Mouse (Mus musculus): ENCODE measurements at regions not wholly inside any gene's neighbourhood (a gene's known extent, or its start where the extent isn't known, plus 50 kb on each side); places are given as distances from the start of the nearest gene placed in this dataset.
A peak's percentile ranks its signal among the peaks of the same experiment; 100 is the strongest.

DNA sequence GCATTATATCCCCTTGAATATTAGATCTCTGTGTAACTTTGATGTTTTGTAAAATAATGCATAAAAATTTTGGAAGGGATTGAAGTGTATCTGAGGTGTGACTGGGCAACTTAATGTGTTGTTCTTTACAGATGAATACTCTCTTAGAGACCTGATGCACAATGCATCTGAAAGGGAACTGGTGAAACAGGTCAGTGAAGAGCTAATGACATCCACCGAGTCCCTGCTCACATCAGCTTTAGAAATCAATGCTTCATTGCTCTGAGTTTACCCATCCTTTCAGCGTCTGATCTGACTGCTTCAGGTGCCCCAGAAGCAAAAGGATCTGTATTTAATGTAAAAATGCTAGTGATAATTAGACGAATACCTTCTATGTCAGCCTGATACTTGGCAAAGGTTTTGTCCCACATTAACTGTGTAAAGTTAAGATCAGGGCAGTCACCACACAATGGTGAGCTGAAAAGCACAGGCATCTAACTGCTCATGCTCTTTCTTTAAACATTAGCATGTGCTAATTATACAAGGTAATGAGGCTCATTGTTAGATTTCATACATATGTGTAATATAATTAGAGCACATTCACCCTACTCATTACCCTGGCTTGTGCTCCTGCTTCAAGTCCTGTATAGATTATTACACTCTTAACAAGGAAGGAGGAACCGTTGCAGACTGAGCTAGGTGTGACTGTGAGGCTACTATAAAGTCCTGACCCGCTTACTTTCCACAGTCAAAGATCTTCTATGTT, 204.6 kb upstream of the Tlr4 start:
- DNase-seq, result no peak
- intact Hi-C loops (cut with DNase I), result no loop called here

DNA sequence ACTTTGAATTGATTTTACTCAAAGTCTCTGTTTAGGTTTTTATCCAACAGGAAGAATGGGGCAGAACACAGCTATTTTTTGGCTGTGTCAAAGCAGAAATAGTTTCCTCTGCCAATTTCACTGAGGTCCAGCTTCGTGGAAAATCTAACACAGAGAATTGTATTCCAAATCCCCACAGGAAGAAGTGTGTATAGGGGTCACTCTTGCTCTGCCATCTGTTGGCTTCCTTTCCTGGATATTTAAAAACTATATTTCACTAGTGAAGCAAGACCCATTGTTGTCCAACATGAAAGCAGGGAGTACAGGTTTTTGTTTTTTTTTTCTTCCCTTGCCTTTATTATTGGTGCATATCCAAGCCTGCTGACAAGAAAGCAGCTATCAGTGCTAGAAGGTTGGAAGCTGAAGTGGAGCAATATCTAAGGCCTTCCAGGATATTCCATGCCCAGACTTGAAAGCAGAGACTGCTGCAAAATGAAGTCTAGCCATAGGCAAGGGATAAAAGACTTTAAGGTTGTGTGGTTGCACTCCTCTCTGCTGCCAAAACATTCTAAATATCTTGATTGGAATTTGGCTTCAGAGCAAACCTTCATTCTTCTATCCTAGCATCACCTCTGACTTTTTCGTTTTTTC, 208.5 kb upstream of the Tlr4 start:
- DNase-seq, result no peak

DNA sequence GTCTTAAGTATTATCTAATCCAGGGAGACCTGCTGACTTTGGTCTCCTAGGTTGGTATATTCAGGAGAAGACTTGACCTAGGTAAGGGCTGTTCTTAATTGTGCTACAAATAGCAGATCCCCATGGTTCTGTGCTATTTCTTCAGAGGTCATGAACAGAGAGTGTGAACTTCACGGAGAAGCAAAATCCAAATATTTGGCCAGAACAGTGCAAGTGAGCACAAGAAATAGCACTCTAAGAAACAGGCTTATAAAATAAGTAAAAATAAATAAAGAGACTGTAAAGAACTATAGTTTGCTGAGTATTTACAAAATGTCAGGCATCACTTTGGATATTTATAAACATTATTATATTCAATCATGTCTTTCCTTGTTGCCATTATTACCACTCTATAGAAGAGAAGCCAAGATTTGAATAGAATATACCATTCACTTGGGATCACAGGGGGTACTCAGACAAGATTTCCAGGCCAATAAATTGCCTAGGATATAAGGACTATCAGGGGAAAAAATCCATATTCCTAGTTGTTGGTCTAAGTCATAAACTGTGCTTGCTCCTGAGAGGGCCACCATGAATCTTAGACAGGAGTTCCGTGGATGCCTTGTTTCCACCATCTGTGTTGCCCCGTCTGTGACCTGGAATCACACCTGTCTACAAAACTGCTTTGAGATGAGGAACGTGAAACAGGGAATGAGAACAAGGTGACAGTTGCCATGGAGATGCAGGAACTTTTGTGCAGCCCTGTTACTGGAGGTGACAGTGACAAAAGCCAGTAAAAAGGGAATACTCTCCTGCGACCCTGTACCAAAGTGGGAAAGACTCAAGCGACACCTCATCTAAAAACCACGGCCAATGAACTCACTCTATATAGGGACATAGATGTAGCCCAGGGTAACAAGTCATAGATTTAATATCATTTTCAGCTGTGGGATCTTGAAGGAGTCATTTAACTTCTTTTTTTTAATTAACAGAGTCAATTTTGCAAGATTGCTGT, 209.3 kb upstream of the Tlr4 start:
- intact Hi-C loops (cut with DNase I), result no loop called here
- DNase-seq, result no peak

More for the DNA sequence above, 208.5 kb upstream of the Tlr4 start:
- intact Hi-C loops (cut with DNase I), result no loop called here

DNA sequence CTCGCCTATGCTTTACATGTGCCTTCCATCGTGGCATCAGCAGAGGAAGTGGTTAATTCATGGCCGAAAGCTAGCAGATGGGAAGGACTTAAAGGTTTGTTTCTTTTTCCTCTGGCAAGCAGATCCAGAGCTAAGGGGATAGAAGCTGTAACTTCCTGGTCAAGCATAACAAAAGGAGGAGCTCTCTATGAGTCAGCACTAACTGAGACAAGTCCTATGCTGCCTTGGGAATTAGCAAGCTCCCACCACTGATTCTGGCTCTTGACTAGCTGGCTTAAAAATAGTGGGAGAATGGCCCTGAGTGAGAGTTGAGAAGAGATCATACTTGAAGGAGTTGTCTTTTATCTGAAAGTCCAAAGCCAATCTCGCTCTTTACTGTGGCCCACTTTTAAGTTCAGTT, 210.3 kb upstream of the Tlr4 start:
- intact Hi-C loops (cut with DNase I), result no loop called here

DNA sequence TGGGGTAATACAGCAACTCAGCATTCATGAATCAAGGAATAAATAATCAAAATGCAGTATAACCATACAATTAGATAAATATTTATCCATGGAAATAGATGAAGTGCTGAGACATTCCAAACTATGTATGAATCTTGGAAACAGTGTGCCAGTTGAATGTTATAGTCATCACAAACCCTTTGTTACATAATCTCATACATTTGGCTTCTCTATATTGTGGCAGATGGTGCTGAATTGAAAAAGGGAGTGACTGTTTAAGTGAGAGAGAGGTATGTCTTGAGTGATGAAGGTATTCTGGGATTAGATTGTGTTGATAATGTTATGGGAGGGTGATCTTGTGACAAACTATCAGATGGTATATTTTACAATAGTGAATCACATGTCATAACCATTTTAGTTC, 200.4 kb upstream of the Astn2 start:
- intact Hi-C loops (cut with DNase I), result no loop called here
- no peak for DNase-seq

More for the DNA sequence above, 210.3 kb upstream of the Tlr4 start:
- no peak for DNase-seq

DNA sequence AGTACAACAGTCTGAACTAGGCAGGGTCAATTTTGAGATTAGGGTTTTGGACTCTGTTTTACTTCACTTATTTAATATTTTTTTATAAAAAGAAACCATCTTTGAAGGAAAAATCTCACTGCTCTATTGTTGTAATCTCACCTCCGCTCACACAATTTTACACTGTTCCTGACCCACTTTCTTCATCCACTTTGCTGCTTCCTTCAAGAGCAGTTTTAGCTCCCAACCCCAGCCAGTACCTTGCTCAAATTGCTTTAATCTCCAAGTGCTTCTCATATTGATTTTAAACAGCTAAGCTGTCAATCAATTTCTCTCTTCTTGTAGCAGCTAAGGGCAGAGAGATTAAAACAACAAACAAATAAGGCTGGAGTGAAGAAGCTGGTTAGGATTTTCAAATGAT, 194.3 kb upstream of the Astn2 start:
- intact Hi-C loops (cut with DNase I), result no loop called here
- no peak for DNase-seq

DNA sequence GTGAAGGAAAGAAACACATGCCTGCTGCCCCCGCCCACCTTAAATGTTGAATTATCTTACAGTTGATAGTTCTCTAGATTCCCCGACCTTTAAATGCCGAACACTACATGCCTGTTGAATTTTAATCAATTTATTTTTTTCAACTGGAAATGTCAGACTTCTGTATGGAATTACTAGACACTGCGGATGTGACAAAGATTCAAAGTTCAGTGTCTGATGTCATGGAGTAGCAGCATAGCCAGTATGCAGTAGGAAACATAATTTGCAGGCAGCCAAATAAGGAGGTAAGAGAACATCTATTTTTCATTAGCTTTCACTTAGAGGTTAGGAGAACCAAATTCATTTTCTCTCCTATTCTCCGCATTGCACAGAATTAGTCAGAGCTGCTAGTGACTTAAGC, 182.2 kb upstream of the Astn2 start:
- intact Hi-C loops (cut with DNase I), result no loop called here
- no peak for DNase-seq

DNA sequence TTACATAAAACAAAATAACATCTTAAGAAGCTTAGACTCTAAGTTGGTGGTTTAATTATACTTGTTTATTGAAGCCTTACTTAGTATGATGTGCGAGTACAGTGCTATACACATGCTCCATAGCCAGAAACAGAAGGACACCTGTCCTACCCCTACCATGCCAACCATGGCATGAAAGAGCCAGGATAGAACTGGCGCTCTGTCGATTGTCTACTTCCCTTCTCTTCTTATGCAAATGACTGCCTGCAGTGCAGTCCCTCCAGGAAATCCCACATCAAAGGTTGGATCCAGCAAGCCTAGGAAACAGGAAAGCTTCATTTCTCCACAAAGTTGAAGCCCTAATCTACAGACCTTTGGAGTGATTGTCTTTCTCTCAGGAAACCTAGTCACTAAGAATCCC, 181.8 kb upstream of the Astn2 start:
- intact Hi-C loops (cut with DNase I), result no loop called here
- DNase-seq, result no peak

DNA sequence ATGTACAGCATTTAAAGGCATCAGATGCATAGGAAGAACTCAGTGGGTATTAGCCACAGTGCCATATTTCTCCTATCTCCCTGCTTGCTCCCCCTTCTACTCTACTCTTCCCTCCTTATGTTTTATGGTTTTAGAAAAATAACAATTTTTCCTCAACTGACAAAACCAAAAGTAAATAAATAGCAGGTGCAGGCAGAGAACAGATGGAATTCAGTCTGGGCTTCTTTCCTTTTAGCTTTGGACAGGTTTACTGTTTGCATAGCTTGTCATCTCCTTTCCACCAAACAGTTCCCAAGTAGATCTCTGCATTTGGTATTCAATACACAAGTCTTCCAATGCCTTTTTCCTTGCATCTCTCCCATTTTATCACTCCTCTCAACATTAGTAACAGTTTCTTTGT, 152.5 kb upstream of the Astn2 start:
- no peak for DNase-seq
- intact Hi-C loops (cut with DNase I), result no loop called here

DNA sequence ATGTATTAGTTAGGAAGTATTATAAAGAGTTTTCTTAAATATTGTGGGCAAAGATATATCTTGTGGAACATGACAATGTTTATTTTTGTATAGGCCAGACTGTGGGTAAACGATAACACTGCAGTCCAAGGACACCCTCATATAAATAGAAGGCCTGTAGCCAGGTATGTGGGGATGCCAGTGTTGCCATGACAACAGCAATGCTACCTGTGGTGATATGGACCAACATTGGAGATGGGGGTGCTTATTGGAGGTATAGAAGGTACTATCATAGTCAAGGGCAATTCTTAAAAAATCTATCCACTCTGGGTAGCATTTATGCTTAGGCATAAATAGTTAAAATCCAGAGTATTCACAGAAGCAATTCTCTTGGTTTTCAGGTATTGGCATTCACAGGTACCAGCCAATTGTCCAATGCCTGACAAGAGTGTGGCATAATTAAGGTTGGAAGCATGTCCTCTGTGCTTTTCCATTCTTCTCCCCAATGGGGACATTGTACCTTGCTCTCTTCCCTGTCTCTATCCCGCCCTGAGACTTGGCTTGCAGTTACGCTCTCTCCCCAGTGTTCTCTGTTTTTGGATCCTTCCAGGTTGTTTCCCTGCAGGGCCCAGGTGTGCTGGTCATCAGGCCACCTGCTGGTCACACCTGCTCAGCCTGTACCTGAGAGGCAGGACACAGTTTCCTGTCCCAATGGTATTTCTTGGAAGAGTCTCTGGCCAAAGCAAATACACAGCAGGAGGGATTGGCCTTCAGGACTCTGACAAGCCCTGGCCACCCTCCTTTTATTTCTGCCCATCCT, 146.1 kb upstream of the Astn2 start:
- DNase-seq, result no peak
- intact Hi-C loops (cut with DNase I), result no loop called here

DNA sequence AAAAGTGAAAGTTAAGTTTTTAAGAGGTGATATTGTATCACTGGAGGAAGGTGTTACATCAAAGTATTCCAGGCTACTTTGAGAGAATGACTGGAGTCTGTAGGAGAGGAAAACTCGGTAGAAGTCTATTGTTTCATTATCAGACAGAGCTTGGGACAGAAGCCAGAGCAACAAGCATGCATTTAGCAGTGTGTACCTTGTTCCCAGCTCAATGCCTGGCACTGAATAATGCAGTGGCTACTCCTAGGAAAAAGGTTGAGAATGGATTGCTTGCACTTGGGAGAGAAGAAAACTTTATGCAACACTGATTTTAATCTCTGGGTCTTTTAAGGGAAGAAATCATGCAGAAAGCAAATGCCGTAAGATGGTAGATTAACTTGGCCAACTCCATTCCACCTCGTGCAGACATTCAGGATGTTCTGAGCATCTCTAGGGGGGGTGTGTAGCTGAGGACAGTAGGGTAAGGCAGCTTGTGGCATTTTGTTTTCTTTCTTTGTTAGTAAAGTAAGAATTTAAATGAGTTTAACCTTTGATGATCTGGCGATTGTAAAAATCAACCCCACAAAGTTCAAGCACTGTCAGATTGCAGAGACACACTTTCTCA, 138.5 kb upstream of the Astn2 start:
- intact Hi-C loops (cut with DNase I), result no loop called here
- no peak for DNase-seq

DNA sequence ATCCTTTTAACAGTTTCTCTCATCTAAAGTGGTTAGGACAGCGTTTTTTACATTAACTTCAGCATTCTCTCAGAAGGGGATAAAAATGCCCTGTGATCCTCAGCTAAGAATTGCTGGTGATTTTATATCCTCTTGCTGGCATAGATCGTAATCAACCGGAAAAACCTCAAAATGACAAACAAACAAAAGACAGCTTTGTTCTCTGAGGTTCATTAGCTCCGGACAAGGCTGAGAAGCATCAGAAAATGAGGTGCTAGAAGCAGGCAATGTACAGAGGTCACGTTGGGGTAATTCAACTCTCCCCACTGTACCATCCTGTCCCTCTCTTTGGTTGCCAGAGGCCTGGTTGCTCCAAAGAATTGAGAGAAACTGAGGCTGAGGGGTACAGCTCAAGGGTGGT, 120.0 kb upstream of the Astn2 start:
- intact Hi-C loops (cut with DNase I), result no loop called here
- no peak for DNase-seq

DNA sequence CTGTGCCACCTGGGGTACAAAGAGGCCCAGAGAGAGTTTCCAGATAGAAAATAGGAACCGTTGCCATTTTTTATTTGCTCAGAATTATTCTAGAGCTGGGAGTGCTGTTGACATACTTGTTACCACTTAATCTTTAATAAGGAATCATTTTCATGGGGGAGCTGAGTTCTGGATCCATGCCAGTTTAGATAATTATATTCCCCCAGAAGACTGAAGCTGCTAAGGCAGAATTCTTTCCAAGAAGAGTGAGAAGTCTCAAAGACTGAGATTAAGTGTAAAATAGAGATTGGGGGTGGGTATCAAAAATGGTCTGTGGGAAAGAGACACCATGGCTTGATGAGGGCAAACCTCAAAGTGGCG, 119.5 kb upstream of the Astn2 start:
- no peak for DNase-seq
- intact Hi-C loops (cut with DNase I), result no loop called here

DNA sequence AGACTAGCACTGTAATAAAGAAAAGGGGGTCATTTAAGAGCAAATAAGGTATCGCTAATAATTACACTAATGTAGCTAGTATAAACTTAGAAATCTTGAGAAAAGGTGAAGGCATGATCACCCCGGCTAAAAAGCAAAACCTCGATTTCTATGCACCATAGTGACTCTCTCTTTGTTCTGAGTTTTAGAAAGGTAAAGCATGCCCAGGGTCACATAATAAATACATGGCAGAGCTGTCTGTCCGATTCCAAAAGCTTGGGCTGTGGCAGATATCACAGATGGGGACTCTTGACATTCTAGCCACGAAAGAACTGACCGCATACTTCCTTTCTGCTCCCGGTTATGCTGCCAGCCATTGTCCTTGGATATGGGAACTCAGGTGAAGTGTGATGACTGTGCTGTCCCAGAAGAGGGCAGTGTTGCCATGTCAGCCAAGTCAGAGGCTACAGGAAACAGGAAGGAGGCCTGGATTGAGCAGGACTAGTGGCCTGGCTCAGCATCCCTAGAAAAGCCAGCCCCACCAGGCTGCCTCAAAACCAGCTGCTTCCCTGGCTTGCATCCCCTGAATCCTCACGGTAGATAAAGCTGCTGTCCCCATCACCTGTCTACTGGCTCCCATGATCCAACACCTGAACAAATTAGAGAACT, 119.0 kb upstream of the Astn2 start:
- DNase-seq, result peak; percentile 7 to 10
- intact Hi-C loops (cut with DNase I), result no loop called here

DNA sequence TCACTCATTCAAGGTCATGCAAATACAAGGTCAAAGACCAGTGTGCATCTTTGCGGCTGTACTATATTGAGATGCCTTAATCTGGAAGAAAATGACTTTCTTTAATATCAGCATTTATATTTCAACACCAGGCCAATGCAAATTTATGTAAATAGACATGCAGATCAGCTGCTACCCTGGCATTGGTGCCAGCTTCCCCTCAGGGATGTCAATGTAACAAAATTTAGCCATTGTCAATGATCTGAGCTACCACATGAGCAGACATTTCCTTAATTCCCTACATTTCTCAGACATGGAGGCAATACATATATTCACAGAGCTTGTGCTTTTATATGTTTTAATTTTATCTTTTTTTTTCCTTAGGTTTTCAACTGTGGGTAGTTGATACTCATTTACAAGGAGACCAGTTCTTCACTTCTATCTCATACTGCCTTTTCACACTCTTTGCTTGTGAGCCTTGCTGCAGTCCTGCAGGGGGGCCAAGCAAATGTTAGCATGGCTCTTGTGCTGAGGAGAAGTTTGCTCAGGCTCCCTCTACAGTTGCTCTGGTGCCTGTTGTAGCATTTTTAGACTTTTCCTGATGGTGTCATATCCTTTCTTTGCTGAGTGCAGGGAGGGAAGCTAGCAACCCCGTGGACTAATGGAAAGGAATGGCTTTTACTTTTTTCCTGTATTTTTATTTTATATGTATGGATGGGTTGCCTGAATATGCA, 117.8 kb upstream of the Astn2 start:
- no peak for DNase-seq
- intact Hi-C loops (cut with DNase I), result no loop called here

DNA sequence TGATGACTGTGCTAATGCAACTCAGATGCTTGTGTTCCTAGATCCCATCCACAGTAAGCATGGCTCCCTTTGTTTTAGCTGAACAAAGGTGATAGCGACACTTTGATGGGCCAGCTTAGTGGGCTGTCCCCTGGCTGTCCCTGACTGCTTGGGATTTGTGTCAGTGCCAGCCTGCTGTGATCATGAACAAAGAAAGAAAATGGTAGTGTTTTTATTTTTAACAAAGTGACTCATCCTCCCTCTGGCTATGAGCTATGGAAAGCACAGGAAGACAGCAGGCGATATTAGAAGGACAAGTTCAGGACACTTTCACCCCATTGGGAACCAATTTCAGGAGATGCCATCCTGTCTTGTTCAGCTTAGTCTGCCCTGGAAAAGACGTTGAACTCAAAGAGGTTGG, 116.4 kb upstream of the Astn2 start:
- no peak for DNase-seq
- intact Hi-C loops (cut with DNase I), result no loop called here

DNA sequence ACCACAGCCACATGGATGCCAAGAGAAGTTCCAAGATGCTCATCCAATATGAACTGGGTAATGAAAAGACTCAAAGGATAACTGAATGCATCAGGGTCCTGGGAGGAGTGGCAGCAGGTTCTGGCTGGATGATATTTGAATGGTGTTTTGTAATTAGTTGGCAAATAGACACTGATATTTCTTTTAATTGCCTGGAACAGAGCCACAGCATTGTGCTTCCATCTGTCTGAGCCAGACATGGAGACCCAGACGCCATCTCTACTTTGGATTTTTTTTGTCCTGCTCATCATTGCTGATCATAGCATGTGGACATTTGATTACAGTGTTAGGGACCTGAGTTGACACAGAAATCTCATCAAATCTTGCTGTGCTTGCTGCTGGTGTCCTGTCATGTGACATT, 111.4 kb upstream of the Astn2 start:
- DNase-seq, result no peak
- intact Hi-C loops (cut with DNase I), result no loop called here

DNA sequence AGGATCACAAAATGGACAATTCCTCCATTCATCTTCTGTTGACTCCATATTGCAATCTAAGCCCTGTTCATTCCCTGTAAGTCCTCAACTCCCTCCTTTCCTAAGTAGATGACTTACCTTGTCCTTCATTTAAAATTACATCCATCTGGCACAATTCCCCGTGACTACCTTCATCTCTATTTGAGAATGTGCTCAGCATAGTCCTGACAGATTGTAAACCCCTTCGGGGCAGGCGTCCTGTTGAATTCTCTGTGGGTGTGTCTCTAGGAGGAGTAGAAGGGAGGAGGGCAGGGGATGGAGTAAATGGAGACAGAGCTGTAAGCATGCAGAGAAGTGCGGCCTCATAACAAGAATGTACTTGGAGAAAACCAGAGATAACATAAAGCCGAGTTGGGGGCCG, 79.1 kb upstream of the Astn2 start:
- intact Hi-C loops (cut with DNase I), result no loop called here
- peak in 1 of 2 experiments; percentile 1 for DNase-seq
